Mouse (Mus musculus) heart, embryonic 11.5 days (tissue): ENCODE results near the gene Gmnn. TPM values are rescaled to one million over a fixed set of nuclear protein-coding genes. Genes with fewer than 3 reads are reported as not detected.

Source experiments
- ATAC-seq: fragments of 200-750 bp; cut with Nextera tagmentation; replicated peaks from 2 replicates; pipeline ENCODE4 v1.8.0; 2017; ENCODE audit warnings: moderate library complexity; ENCODE audit not compliant: insufficient number of reproducible peaks, low FRiP score, low TSS enrichment
- H3K27ac ChIP-seq: fragments of 300-500 bp; sonication (generic); 2 replicates; pipeline ENCODE4 v1.5.1; 2014; ENCODE audit warnings: mild to moderate bottlenecking, low read depth, low read length
- H3K27me3 ChIP-seq: fragments of 300-500 bp; sonication (generic); 2 replicates; pipeline ENCODE4 v1.6.1; 2014; ENCODE audit warnings: mild to moderate bottlenecking, low read length, mixed read lengths; ENCODE audit not compliant: control insufficient read depth, insufficient read depth
- H3K36me3 ChIP-seq: fragments of 300-500 bp; sonication (generic); 2 replicates; pipeline ENCODE4 v1.6.1; 2014; ENCODE audit warnings: mild to moderate bottlenecking, low read length, moderate library complexity, mixed read lengths; ENCODE audit not compliant: control insufficient read depth, insufficient read depth
- H3K4me1 ChIP-seq: fragments of 300-500 bp; sonication (generic); 2 replicates; pipeline ENCODE4 v1.6.1; 2014; ENCODE audit warnings: low read length; ENCODE audit not compliant: control insufficient read depth, insufficient read depth
- H3K4me2 ChIP-seq: fragments of 300-500 bp; sonication (generic); 2 replicates; pipeline ENCODE4 v1.6.1; 2014; ENCODE audit warnings: mild to moderate bottlenecking, moderate library complexity
- H3K4me3 ChIP-seq: fragments of 300-500 bp; sonication (generic); 2 replicates; pipeline ENCODE4 v1.5.1; 2014; ENCODE audit warnings: low read depth, low read length
- H3K9ac ChIP-seq: fragments of 300-500 bp; sonication (generic); 2 replicates; pipeline ENCODE4 v1.6.1; 2014; ENCODE audit warnings: mild to moderate bottlenecking, low read depth, low read length, moderate library complexity
- H3K9me3 ChIP-seq: fragments of 300-500 bp; sonication (generic); replicated peaks from 2 replicates; pipeline ENCODE4 v1.6.1; 2016; ENCODE audit warnings: low read length; ENCODE audit not compliant: control insufficient read depth
- WGBS: fragments of 180-500 bp; shearing (Covaris S2); extraction: QIAGEN DNeasy Blood & Tissue Kit; methylation state at CpG from one replicate; pipeline ENCODE4 v1.1.7; 2014; ENCODE audit not compliant: insufficient replicate concordance; 5-methylcytosine and 5-hydroxymethylcytosine counted together
- polyA plus RNA-seq: library from polyadenylated mRNA; unstranded; fragments of >200 nt; fragmentation: Nextera tagmentation; extraction: Ambion mirVana; gene quantifications from 2 replicates; pipeline ENCODE4 v1.2.1, GENCODE M21; 2014

Gmnn gene
- polyA plus RNA-seq, 1 experiment from 2014 or later: 127 TPM

DNA sequence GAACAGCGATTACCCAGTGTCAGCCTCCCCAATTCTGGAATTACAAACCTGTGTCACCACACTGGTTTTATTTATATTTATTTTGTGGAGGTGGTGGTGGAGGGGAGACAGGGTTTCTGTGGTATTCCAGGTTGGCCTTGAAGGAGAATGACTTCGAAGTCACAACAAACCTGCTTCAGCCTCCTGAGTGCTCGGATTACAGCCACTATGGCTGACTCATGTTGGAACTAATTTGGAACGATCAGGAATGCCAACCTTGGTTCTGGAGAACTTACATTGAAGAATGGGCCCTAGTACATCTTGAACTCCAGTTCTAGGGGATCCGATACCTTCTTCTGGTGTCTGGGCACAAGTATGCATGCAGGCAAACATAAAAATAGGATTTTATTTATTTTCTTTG is 37.7 kb upstream of the Gmnn start:
- H3K9ac ChIP-seq: peak overlapping the region; percentile 97
- WGBS: 62% methylated on average over 5 of the region's 5 CpGs
- peaks cover 4% of the 10 kb centered on the region; the same call in 1 of the 2 replicates for H3K4me1 ChIP-seq
- H3K9me3 ChIP-seq: no peaks in the 10 kb centered on the region
- H3K4me3 ChIP-seq: peak overlapping the region; percentile 65
- no peaks in the 10 kb centered on the region for H3K36me3 ChIP-seq
- H3K27ac ChIP-seq: no peak overlapping the region
- no peak for ATAC-seq
- H3K4me2 ChIP-seq: peak overlapping the region; percentile 90
- no peaks in the 10 kb centered on the region for H3K27me3 ChIP-seq

GRCm38 (mm10) chr13:24798686-24799085 is 37.0 kb upstream of the Gmnn start:
- WGBS: 91% methylated on average over 4 of the region's 4 CpGs
- no peak for ATAC-seq
- Histone ChIP-seq H3K4me3 (no peak overlapping the region), H3K9me3 (no peaks in the 10 kb centered on the region), H3K9ac (no peak overlapping the region), H3K27me3 (no peaks in the 10 kb centered on the region), H3K4me1 (no peaks in the 10 kb centered on the region), H3K36me3 (no peaks in the 10 kb centered on the region), H3K4me2 (no peak overlapping the region), H3K27ac (no peak overlapping the region)

- 77% methylated on average over 9 of the region's 9 CpGs for WGBS
- no peak overlapping the region for H3K27ac ChIP-seq
- H3K4me1 ChIP-seq: no peaks in the 10 kb centered on the region
- H3K27me3 ChIP-seq: no peaks in the 10 kb centered on the region
- no peak overlapping the region for H3K4me2 ChIP-seq
- H3K36me3 ChIP-seq: no peaks in the 10 kb centered on the region
- no peaks in the 10 kb centered on the region for H3K9me3 ChIP-seq
- H3K9ac ChIP-seq: no peak overlapping the region
- H3K4me3 ChIP-seq: no peak overlapping the region
- no peak for ATAC-seq
Measured at GRCm38 (mm10) chr13:24792411-24793045, 30.8 kb upstream of the Gmnn start.

- no peak for ATAC-seq
- no peaks in the 10 kb centered on the region for H3K36me3 ChIP-seq
- H3K9me3 ChIP-seq: no peaks in the 10 kb centered on the region
- H3K4me3 ChIP-seq: no peak overlapping the region
- no peaks in the 10 kb centered on the region for H3K27me3 ChIP-seq
- 73% methylated on average over 2 of the region's 2 CpGs for WGBS
- H3K4me2 ChIP-seq: no peak overlapping the region
- no peaks in the 10 kb centered on the region for H3K4me1 ChIP-seq
- H3K27ac ChIP-seq: no peak overlapping the region
- no peak overlapping the region for H3K9ac ChIP-seq
Measured at GRCm38 (mm10) chr13:24791349-24791748, 29.6 kb upstream of the Gmnn start.

- no peak overlapping the region for H3K4me3 ChIP-seq
- ATAC-seq: no peak
- H3K9me3 ChIP-seq: no peaks in the 10 kb centered on the region
- H3K9ac ChIP-seq: no peak overlapping the region
- H3K27ac ChIP-seq: no peak overlapping the region
- 80% methylated on average over 5 of the region's 5 CpGs for WGBS
- H3K27me3 ChIP-seq: no peaks in the 10 kb centered on the region
- H3K4me1 ChIP-seq: no peaks in the 10 kb centered on the region
- no peaks in the 10 kb centered on the region for H3K36me3 ChIP-seq
- H3K4me2 ChIP-seq: no peak overlapping the region
Measured at GRCm38 (mm10) chr13:24787477-24787876, 25.8 kb upstream of the Gmnn start.

- Histone ChIP-seq H3K4me1 (no peaks in the 10 kb centered on the region), H3K27ac (no peak overlapping the region), H3K9me3 (no peaks in the 10 kb centered on the region), H3K27me3 (no peaks in the 10 kb centered on the region), H3K9ac (no peak overlapping the region), H3K4me2 (no peak overlapping the region), H3K4me3 (no peak overlapping the region), H3K36me3 (no peaks in the 10 kb centered on the region)
- 55% methylated on average over 11 of the region's 11 CpGs for WGBS
- no peak for ATAC-seq
Measured at GRCm38 (mm10) chr13:24786014-24786490, 24.3 kb upstream of the Gmnn start.

DNA sequence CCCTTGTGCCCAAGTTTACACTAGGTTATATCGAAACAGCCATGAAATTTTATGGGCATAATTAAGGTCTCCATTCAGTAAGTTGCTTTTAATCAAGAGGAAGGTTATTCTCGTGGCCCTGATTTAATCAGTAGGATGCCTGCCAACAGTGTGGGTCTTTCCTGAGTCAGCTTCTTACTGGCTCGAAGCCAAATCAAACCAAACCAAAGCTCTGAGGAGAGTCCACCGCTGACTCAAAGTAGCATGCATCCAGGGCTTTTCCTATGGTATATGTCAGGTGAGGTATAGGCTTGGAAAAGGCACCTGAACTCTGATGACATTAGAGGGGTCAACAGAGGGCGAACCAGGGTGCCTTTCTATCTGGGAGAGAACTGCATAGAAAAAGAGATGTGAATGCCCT is 20.2 kb upstream of the Gmnn start:
- H3K9ac ChIP-seq: no peak overlapping the region
- H3K4me2 ChIP-seq: no peak overlapping the region
- 62% methylated on average over 5 of the region's 5 CpGs for WGBS
- H3K4me1 ChIP-seq: no peaks in the 10 kb centered on the region
- H3K27me3 ChIP-seq: no peaks in the 10 kb centered on the region
- H3K9me3 ChIP-seq: no peaks in the 10 kb centered on the region
- no peak overlapping the region for H3K4me3 ChIP-seq
- H3K27ac ChIP-seq: no peak overlapping the region
- no peak for ATAC-seq
- H3K36me3 ChIP-seq: no peaks in the 10 kb centered on the region

DNA sequence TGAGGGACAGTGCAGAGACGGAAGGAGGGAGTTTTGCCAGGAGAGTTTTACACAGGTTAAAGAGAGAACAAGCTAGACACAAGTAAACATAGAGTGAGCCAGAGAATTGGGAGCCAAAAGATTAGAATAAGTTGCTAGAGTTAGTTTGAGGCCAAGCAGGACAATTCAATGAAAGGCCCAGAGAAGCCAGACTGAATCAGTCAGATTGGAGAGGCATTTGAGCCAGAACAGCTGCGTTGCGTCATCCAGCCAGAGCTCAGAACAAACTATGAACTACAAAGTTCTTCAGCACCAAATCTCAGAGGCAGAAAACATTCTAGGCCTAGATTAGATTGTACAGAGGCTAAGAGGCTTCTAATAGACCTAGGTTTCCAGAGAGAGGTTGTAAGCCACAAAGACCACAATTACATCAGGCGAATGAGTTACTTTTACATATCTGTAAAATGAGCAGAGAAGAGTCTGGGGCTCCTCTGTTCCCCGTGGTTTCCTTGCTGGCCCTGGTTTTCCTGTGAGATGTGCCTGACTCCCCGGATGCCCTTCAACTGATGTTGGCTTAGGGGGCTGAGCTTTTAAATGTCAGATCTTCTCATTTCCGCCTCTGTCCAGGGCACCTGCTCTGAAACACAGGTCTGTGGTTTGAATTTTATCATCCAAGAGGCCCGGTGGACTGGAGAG is 17.1 kb upstream of the Gmnn start:
- ATAC-seq: no peak
- Histone ChIP-seq H3K9ac (no peak overlapping the region), H3K4me3 (no peak overlapping the region), H3K4me1 (no peaks in the 10 kb centered on the region), H3K9me3 (no peaks in the 10 kb centered on the region), H3K27ac (no peak overlapping the region), H3K27me3 (no peaks in the 10 kb centered on the region), H3K4me2 (no peak overlapping the region), H3K36me3 (no peaks in the 10 kb centered on the region)
- WGBS: 70% methylated on average over 8 of the region's 8 CpGs

DNA sequence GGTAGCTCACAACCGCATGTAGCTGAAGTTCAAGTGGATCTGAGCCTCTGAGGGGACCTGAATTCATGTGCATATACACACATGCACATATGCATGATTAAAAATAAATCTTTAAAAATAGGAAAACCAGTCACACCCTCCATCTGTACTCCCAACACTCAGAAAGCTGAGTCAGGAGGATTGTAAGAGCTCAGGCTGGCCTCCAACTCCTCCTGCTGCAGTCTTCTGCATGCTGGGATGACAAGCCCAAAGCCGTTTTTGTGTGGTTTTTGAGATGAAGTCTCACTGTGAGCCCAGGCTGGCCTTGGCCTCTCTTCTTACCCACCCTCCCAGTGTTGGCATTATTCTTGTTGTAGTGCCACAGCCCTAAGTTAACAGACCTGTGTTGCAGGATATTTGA is 16.3 kb upstream of the Gmnn start:
- Histone ChIP-seq H3K27me3 (no peaks in the 10 kb centered on the region), H3K36me3 (no peaks in the 10 kb centered on the region), H3K27ac (no peak overlapping the region), H3K4me1 (no peaks in the 10 kb centered on the region), H3K4me3 (no peak overlapping the region), H3K9me3 (no peaks in the 10 kb centered on the region), H3K4me2 (no peak overlapping the region), H3K9ac (no peak overlapping the region)
- no peak for ATAC-seq
- WGBS: 65% methylated on average over 2 of the region's 2 CpGs
